Mouse (Mus musculus): Measurements from ENCODE around the gene Ciapin1.
A peak's percentile ranks its signal among the peaks of the same experiment; 100 is the strongest.

Ciapin1 gene

GRCm38 (mm10) chr8:94837662-94838574 is at the start of gene Ciapin1, which contains the start of gene Coq9:
Gene Ciapin1, minus strand, starts transcription at chr8:94838358.
Gene Coq9, plus strand, starts transcription at chr8:94838321.
- DNase-seq (ENCODE audit: low read depth, low spot score) = peak; percentile 88

- DNase-seq (ENCODE audit: low read depth, low spot score) = no peak
These were observed 42.6 kb upstream of the Ciapin1 start for GRCm38 (mm10) chr8:94880742-94881141.

GRCm38 (mm10) chr8:94876820-94877219 is 38.7 kb upstream of the Ciapin1 start:
- no peak for DNase-seq (ENCODE audit: low read depth, low spot score)

DNA sequence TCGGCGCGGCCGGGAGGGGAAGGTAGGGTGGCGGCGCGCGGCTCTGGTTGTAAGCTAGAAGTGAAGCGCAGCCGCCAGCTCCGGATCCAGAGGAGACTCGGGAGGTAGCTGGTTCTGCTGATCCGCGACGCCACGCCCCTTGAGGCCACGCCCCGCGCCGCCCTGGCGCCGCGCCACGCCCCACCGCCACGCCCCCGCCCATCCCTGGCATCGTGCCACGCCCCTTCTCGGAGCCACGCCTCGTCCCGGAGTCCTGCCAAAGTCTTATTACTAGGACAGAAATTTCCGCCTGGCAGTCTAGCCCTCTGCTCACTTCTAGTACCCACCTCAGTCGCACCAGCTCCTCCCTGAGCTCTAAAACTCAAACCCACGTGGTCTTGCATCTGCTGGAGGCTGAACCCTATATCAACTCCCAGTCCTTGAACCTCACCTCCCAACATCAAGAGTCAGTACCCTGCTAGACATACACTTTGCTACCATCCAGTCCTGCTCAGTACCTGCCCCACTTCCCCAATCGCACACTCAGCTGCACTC is 38.1 kb upstream of the Ciapin1 start, which contains the start of gene Dok4:
Dok4 (minus strand) TSS at position 134 of the 534 bp plus-strand sequence.
- no peak for DNase-seq (ENCODE audit: low read depth, low spot score)

- no peak for DNase-seq (ENCODE audit: low read depth, low spot score)
These were observed 37.7 kb upstream of the Ciapin1 start for GRCm38 (mm10) chr8:94875871-94876150.

DNA sequence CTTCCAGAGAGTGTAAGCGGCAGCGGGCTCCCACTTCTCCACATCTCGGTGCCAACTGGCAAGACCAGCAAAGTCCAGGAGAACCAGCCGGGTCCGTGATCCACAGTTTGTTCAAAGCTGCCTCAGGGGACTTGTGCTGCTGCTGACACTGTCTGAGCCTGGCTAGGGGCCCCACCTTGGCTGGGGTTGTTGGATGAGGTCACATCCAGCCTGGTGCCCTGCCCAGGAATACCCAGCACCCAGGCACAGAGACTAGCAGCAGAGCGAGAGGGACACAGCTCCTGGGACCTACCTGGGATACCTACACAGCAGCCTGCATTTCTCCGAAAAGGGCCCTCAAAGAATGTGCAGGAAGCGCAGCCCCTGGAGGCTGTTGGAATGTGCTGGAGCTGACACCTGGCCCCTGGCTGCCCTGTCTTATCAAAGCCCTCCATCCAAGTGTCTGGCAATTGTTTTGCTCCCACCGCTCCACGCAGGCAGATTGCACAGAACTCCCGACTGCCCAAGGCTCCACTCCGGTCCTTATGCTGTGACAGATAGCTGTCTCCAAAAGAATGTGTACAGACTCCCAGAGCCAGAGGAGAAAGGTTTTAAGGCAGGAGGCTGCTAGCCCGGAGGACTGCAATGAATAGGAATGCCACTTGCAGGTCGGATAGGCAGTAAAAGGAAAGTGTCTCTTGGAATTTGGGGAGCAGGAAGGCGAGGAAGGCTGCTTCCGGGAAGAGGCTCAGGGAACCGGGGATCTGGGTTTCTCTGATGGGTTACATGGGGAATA is 37.1 kb upstream of the Ciapin1 start:
- DNase-seq (ENCODE audit: low read depth, low spot score) = no peak

DNA sequence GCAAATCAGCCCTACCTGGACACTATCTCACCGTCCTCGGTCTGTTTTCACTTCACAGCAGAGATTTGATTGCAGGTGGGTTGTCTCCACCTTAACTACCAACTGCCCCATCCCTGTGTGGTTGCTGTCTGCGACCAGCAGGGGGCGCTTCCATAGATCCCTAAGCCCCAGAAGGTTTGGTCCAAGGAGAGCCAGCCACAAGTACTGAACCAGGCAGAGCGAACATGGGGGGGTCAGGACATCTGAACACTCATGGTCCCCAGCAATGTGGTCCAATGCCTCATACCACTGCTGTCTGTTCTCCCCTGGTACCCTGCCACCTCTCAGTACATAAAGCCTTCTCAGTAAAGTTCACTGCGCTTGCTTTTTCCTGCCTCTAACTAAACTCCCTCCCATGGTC is 36.2 kb upstream of the Ciapin1 start:
- no peak for DNase-seq (ENCODE audit: low read depth, low spot score)

DNA sequence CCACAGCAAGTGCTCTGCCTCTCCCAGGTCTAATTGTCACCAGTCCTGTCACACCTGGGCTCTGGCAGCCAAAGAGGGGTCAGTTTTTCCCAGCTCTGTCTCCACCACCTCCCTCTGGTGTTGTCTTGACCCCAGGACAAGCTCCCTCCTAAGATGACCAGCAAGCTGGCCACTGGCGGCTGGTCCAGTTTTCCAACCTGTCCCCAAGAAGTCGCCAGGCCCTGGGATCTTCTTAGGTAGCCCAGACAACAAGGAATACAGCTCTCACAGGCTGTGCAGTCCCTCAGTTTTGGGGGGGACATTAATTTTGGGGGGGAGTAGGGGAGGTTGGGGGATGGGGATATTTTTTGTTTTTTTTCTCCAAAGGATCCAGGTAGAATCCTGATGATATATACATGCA is 34.4 kb upstream of the Ciapin1 start:
- no peak for DNase-seq (ENCODE audit: low read depth, low spot score)

- DNase-seq (ENCODE audit: low read depth, low spot score) = no peak
These were observed 34.0 kb upstream of the Ciapin1 start for GRCm38 (mm10) chr8:94872156-94872555.

- DNase-seq (ENCODE audit: low read depth, low spot score) = peak; percentile 85
These were observed 33.1 kb upstream of the Ciapin1 start for GRCm38 (mm10) chr8:94871108-94871894.

- no peak for DNase-seq (ENCODE audit: low read depth, low spot score)
These were observed 32.4 kb upstream of the Ciapin1 start for GRCm38 (mm10) chr8:94870474-94871107.

DNA sequence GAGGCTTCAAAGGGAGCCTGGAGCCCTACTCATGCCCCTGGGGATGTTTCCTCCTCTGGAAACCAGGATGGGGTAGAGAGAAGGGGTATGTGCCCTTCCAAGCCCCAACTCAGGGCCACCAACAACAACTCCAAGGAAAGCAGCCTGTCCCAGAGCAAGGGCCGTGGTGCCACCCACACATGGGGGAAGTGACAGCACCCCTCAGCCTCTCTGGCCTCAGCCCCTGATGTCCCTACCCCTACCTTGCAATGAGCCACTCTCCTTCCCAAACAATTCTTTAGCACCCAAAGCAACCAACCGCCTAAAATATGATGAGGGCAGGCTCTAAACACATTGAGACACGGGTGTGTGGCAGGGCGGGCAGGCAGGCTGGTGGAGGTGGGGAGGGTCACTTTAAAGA is 31.8 kb upstream of the Ciapin1 start:
- no peak for DNase-seq (ENCODE audit: low read depth, low spot score)

- no peak for DNase-seq (ENCODE audit: low read depth, low spot score)
These were observed 31.0 kb upstream of the Ciapin1 start for GRCm38 (mm10) chr8:94869146-94869545.

DNA sequence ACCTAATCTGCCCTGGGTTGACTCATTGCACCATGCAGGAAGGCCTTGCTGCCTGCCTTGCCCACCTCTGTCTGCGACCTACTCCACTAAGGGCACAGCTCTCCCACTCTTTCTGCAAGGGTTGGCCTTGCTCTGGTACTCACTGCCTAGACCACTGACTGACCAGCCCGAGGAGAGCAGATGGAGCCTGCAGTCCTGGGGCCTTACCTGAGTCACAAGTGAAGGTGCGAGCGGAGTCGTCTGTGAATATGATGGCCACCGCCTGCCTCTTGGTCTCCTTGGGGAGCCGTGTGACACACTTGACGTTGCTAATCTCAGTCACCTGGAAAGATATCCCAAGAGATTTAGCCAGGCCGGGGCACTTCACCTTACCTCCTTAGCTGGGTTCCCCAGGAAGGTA is 28.8 kb upstream of the Ciapin1 start:
- DNase-seq (ENCODE audit: low read depth, low spot score) = no peak

GRCm38 (mm10) chr8:94865292-94865691 is 27.1 kb upstream of the Ciapin1 start:
- DNase-seq (ENCODE audit: low read depth, low spot score) = no peak

GRCm38 (mm10) chr8:94863897-94864673 is 25.9 kb upstream of the Ciapin1 start:
- DNase-seq (ENCODE audit: low read depth, low spot score) = no peak

- no peak for DNase-seq (ENCODE audit: low read depth, low spot score)
These were observed 24.5 kb upstream of the Ciapin1 start for GRCm38 (mm10) chr8:94862487-94863220.

DNA sequence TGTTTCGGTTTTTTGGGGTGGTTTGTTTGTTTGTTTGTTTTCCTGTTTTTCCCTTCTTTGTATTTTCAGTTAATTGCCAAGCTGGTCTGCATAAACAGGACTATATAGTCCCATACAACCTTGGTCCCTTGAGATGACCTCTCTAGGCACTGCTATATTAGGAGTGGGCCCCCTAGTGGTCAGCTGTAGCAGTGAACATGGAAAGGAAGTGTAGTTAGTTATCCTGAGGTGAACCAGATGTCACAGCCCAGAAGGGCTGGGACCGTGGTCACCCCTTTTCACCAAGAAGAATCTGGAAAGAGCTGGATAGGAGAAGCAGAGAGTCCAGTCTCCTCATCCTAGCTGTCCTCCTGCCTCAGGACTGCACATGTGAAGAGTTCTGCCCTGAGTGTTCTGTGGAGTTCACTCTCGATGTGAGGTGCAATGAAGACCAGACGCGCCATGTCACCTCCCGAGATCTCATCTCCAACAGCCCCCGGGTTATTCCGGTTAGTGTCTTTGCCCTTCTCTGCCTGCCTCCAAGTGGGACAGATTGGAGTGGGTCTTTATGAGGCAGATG is 23.3 kb upstream of the Ciapin1 start:
- no peak for DNase-seq (ENCODE audit: low read depth, low spot score)

All from telencephalon, adult 2 months (tissue).